Mouse (Mus musculus) forebrain, embryonic 11.5 days (tissue): ENCODE data around the gene Adgrg1. TPM values are rescaled to one million over a fixed set of nuclear protein-coding genes. Genes with fewer than 3 reads are reported as not detected.

Experiments
- ATAC-seq: fragments of 200-750 bp; cut with Nextera tagmentation; replicated peaks from 2 replicates; pipeline ENCODE4 v1.8.0; 2017; ENCODE audit warnings: moderate TSS enrichment; ENCODE audit not compliant: low FRiP score
- DNase-seq: peaks from one replicate; pipeline ENCODE4 v3.0.0-alpha.2; 2017; ENCODE audit warnings: low spot score
- H3K27ac ChIP-seq: fragments of 300-500 bp; sonication (generic); 2 replicates; pipeline ENCODE4 v1.5.1; 2014; ENCODE audit warnings: low read depth, low read length
- H3K27me3 ChIP-seq: fragments of 300-500 bp; sonication (generic); 2 replicates; pipeline ENCODE4 v1.6.1; 2014; ENCODE audit warnings: mild to moderate bottlenecking, low read length, mixed read lengths; ENCODE audit not compliant: control insufficient read depth, insufficient read depth
- H3K36me3 ChIP-seq: fragments of 300-500 bp; sonication (generic); 2 replicates; pipeline ENCODE4 v1.6.1; 2014; ENCODE audit warnings: mild to moderate bottlenecking, low read length, moderate library complexity, mixed read lengths; ENCODE audit not compliant: control insufficient read depth, insufficient read depth
- H3K4me1 ChIP-seq: fragments of 300-500 bp; sonication (generic); replicated peaks from 2 replicates; pipeline ENCODE4 v1.6.1; 2014; ENCODE audit warnings: low read length, mixed read lengths; ENCODE audit not compliant: control insufficient read depth, insufficient read depth
- H3K4me2 ChIP-seq: fragments of 300-500 bp; sonication (generic); 2 replicates; pipeline ENCODE4 v1.6.1; 2014; ENCODE audit warnings: low read depth, mild to moderate bottlenecking, low read length, moderate library complexity, mixed read lengths; ENCODE audit not compliant: severe bottlenecking
- H3K4me3 ChIP-seq: fragments of 300-500 bp; sonication (generic); 2 replicates; pipeline ENCODE4 v1.5.1; 2014; ENCODE audit warnings: low read depth, low read length
- H3K9ac ChIP-seq: fragments of 300-500 bp; sonication (generic); 2 replicates; pipeline ENCODE4 v1.6.1; 2014; ENCODE audit warnings: low read length
- H3K9me3 ChIP-seq: fragments of 300-500 bp; sonication (generic); 2 replicates; pipeline ENCODE4 v1.6.1; 2016; ENCODE audit warnings: low read length, mixed read lengths; ENCODE audit not compliant: control insufficient read depth
- WGBS: fragments of 180-500 bp; shearing (Covaris S2); extraction: QIAGEN DNeasy Blood & Tissue Kit; methylation state at CpG from one replicate; pipeline ENCODE4 v1.1.7; 2014; 5-methylcytosine and 5-hydroxymethylcytosine counted together
- polyA plus RNA-seq: library from polyadenylated mRNA; unstranded; fragments of >200 nt; fragmentation: Nextera tagmentation; extraction: Ambion mirVana; gene quantifications from 2 replicates; pipeline ENCODE4 v1.2.1, GENCODE M21; 2014

Adgrg1 gene
- polyA plus RNA-seq, 1 experiment from 2014 or later = 177 TPM

GRCm38 (mm10) chr8:95059812-95060533 lies 85.4 kb downstream of the Adgrg1 start:
- no peak for ATAC-seq
- 70% methylated on average over 6 of the region's 6 CpGs for WGBS
- Histone ChIP-seq H3K9ac (no peak overlapping the region), H3K27ac (no peak overlapping the region), H3K4me1 (no peaks in the 10 kb centered on the region), H3K27me3 (no peaks in the 10 kb centered on the region), H3K36me3 (no peaks in the 10 kb centered on the region), H3K4me2 (no peak overlapping the region), H3K9me3 (no peaks in the 10 kb centered on the region), H3K4me3 (no peak overlapping the region)
- DNase-seq = no peak

Other genes starting within 250 kb of the Adgrg1 start
- not detected in 2 replicates for gene Ccl22, start 229.2 kb upstream of the Adgrg1 start, polyA plus RNA-seq
- 8.8 and 9.4 TPM in 2 replicates for gene Cx3cl1, start 202.7 kb upstream of the Adgrg1 start, polyA plus RNA-seq
- not detected in 2 replicates for gene Ccl17, start 164.3 kb upstream of the Adgrg1 start, polyA plus RNA-seq
- gene Coq9, start 136.4 kb upstream of the Adgrg1 start, polyA plus RNA-seq = 53.7 and 60.5 TPM in 2 replicates
- gene Ciapin1, start 136.4 kb upstream of the Adgrg1 start, polyA plus RNA-seq = 144 and 152 TPM in 2 replicates
- gene Polr2c, start 117.3 kb upstream of the Adgrg1 start, polyA plus RNA-seq = 156 and 173 TPM in 2 replicates
- 19.1 and 19.9 TPM in 2 replicates for gene Dok4, start 98.4 kb upstream of the Adgrg1 start, polyA plus RNA-seq
- 18.8 and 19.5 TPM in 2 replicates for gene Ccdc102a, start 56.7 kb upstream of the Adgrg1 start, polyA plus RNA-seq
- 0.12 and 0.20 TPM in 2 replicates for gene Adgrg5, start 51.1 kb upstream of the Adgrg1 start, polyA plus RNA-seq
- 2.9 and 3.2 TPM in 2 replicates for gene Adgrg3, start 42.9 kb downstream of the Adgrg1 start, polyA plus RNA-seq
- gene Drc7, start 80.4 kb downstream of the Adgrg1 start, polyA plus RNA-seq = 0.12 TPM in 1 of 2 replicates, not detected in the other
- gene Katnb1, start 106.4 kb downstream of the Adgrg1 start, polyA plus RNA-seq = 37.3 and 37.5 TPM in 2 replicates
- 5.5 and 5.9 TPM in 2 replicates for gene Kifc3, start 228.1 kb downstream of the Adgrg1 start, polyA plus RNA-seq